In the genomic region with DNA sequence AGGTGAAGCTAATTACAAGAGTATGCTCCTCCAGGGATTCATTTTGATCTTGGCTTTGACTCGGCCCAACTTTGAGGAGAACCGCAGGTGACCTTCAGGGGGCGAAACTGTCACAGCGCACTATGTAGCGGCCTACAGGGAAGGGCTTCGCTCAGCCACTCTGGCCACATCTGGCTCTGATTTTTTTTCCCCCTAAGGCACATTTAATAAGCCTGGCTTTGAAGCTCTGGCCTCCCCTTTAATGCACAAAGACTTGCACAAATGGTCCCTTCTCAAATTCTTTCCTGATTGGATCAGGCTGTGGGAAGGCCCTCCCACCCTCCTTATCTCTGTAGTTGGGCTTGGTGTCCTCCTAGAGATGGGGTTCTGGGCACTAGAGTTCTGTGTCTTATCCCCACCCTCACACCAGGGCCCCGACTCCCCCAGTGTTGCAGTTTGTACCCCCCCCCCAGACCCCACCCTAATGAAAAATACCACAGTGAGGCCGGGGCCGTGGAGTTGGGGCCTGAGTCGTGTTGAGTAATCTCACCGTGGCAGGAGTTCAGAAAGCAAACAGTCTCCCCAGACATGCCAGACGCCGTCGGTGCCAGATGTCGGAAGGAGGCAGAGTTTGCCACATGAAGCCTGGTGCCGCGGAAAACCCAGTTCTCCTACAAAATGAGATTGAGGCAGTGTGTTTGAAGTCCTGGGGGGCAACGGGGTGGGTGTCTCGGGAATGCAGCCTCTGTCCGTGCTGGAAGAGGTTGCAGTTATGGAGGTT, we compare ENCODE assay signal across 10 mouse cellular contexts. TPM values are rescaled to one million over a fixed set of nuclear protein-coding genes. Genes with fewer than 3 reads are reported as not detected.
DNase-seq lines count a peak whose midpoint lies in the region; ATAC-seq lines count a peak whose summit lies in the region.
"Had no signal": no experiment of that assay in that cellular context is flagged by ENCODE, and none has a peak within 500 bp of the region (broad histone marks: within the 10 kb centered on the region; RNA-seq: fewer than 3 reads in every experiment).

No protein-coding gene starts in this region.

- H3K4me1 ChIP-seq in neural tube, embryonic 13.5 days (replicated peaks): peaks cover 25% of the 10 kb centered on the region; the same call in 1 of the 2 replicates
- 0 out of 2 replicates have a peak, but pooled peaks cover 8% of the 10 kb centered on the region for H3K4me1 ChIP-seq in neural tube, embryonic 15.5 days
- H3K4me1 ChIP-seq in limb, embryonic 10.5 days: peaks cover 43% of the 10 kb centered on the region
- H3K4me1 ChIP-seq in midbrain, embryonic 14.5 days (ENCODE audit: control insufficient read depth, insufficient read depth, low read length): no peaks in the 10 kb centered on the region
- H3K4me1 ChIP-seq in kidney, embryonic 14.5 days (ENCODE audit: control insufficient read depth, insufficient read depth, low read length): no peaks in the 10 kb centered on the region
- H3K4me1 ChIP-seq: intestine, embryonic 15.5 days; liver, embryonic 15.5 days had no signal

- H3K36me3 ChIP-seq in neural tube, embryonic 13.5 days: peaks cover 85% of the 10 kb centered on the region
- peaks cover 69% of the 10 kb centered on the region for H3K36me3 ChIP-seq in neural tube, embryonic 15.5 days
- H3K36me3 ChIP-seq in limb, embryonic 10.5 days: peaks cover 90% of the 10 kb centered on the region
- peaks cover 84% of the 10 kb centered on the region for H3K36me3 ChIP-seq in midbrain, embryonic 14.5 days (ENCODE audit: control insufficient read depth, insufficient read depth, low read length)
- H3K36me3 ChIP-seq in kidney, embryonic 14.5 days (ENCODE audit: control insufficient read depth, insufficient read depth, low read length): peaks cover 72% of the 10 kb centered on the region
- H3K36me3 ChIP-seq: liver, embryonic 15.5 days had no signal

- WGBS in neural tube, embryonic 13.5 days: 72% methylated on average over 20 of the region's 20 CpGs
- WGBS in neural tube, embryonic 15.5 days: 75% methylated on average over 20 of the region's 20 CpGs
- 35% methylated on average over 20 of the region's 20 CpGs for WGBS in limb, embryonic 10.5 days
- 72% methylated on average over 20 of the region's 20 CpGs for WGBS in midbrain, embryonic 14.5 days
- WGBS in kidney, embryonic 14.5 days: 79% methylated on average over 20 of the region's 20 CpGs

- ATAC-seq in cerebellum, adult (ENCODE audit: insufficient number of reproducible peaks, low FRiP score, low TSS enrichment): no peak
- ATAC-seq in neural tube, embryonic 13.5 days (ENCODE audit: low read depth): 0 out of 2 replicates have a peak, but pooled peaks have one; percentile 21
- no peak for ATAC-seq in neural tube, embryonic 15.5 days (ENCODE audit: low FRiP score)
- no peak for ATAC-seq in midbrain, embryonic 14.5 days (ENCODE audit: low FRiP score, low TSS enrichment)
- no peak for ATAC-seq in kidney, embryonic 14.5 days (ENCODE audit: low FRiP score, low TSS enrichment)
- ATAC-seq: intestine, embryonic 15.5 days had no signal

- H3K9ac ChIP-seq in neural tube, embryonic 13.5 days: no peak overlapping the region
- no peak overlapping the region for H3K9ac ChIP-seq in neural tube, embryonic 15.5 days (replicated peaks)
- no peak overlapping the region for H3K9ac ChIP-seq in midbrain, embryonic 14.5 days (replicated peaks; ENCODE audit: low read length)
- no peak overlapping the region for H3K9ac ChIP-seq in kidney, embryonic 14.5 days (ENCODE audit: low read depth, low read length)
- H3K9ac ChIP-seq: intestine, embryonic 15.5 days; liver, embryonic 15.5 days had no signal

- no peak overlapping the region for H3K4me3 ChIP-seq in neural tube, embryonic 13.5 days
- H3K4me3 ChIP-seq in neural tube, embryonic 15.5 days (replicated peaks): no peak overlapping the region
- H3K4me3 ChIP-seq in limb, embryonic 10.5 days: peak overlapping the region; percentile 34
- no peak overlapping the region for H3K4me3 ChIP-seq in midbrain, embryonic 14.5 days (replicated peaks; ENCODE audit: low read depth, low read length)
- H3K4me3 ChIP-seq in kidney, embryonic 14.5 days (ENCODE audit: low read length): no peak overlapping the region
- H3K4me3 ChIP-seq: intestine, embryonic 15.5 days; liver, embryonic 15.5 days had no signal

- no peaks in the 10 kb centered on the region for H3K9me3 ChIP-seq in neural tube, embryonic 13.5 days
- H3K9me3 ChIP-seq in neural tube, embryonic 15.5 days (replicated peaks): no peaks in the 10 kb centered on the region
- no peaks in the 10 kb centered on the region for H3K9me3 ChIP-seq in limb, embryonic 10.5 days (replicated peaks)
- no peaks in the 10 kb centered on the region for H3K9me3 ChIP-seq in midbrain, embryonic 14.5 days (ENCODE audit: control insufficient read depth, low read length)
- H3K9me3 ChIP-seq in kidney, embryonic 14.5 days (ENCODE audit: control insufficient read depth, low read length): no peaks in the 10 kb centered on the region
- H3K9me3 ChIP-seq: intestine, embryonic 15.5 days; liver, embryonic 15.5 days had no signal

- H3K27ac ChIP-seq in neural tube, embryonic 13.5 days (replicated peaks): peak overlapping the region; percentile 55; the same call in 1 of the 2 replicates
- no peak overlapping the region for H3K27ac ChIP-seq in neural tube, embryonic 15.5 days (replicated peaks)
- H3K27ac ChIP-seq in limb, embryonic 10.5 days: peak overlapping the region; percentile 87
- peak overlapping the region; percentile 41 for H3K27ac ChIP-seq in midbrain, embryonic 14.5 days (replicated peaks; ENCODE audit: low read depth, low read length)
- H3K27ac ChIP-seq in kidney, embryonic 14.5 days (ENCODE audit: low read depth, low read length): no peak overlapping the region
- H3K27ac ChIP-seq: intestine, embryonic 15.5 days; liver, embryonic 15.5 days had no signal

- peak; percentile 52 to 63 for DNase-seq in cerebellum, postnatal 10 days
- peak; percentile 83 for DNase-seq in limb, embryonic 10.5 days (ENCODE audit: low spot score)
- DNase-seq in midbrain, embryonic 14.5 days: no peak
- DNase-seq in layer of hippocampus, adult 9-11 months: no peak

- no peaks in the 10 kb centered on the region for H3K27me3 ChIP-seq in neural tube, embryonic 13.5 days
- no peaks in the 10 kb centered on the region for H3K27me3 ChIP-seq in neural tube, embryonic 15.5 days (replicated peaks)
- H3K27me3 ChIP-seq in limb, embryonic 10.5 days (ENCODE audit: low read depth, poor library complexity, severe bottlenecking): no peaks in the 10 kb centered on the region
- H3K27me3 ChIP-seq in midbrain, embryonic 14.5 days (ENCODE audit: control insufficient read depth, insufficient read depth, low read length): no peaks in the 10 kb centered on the region
- H3K27me3 ChIP-seq in kidney, embryonic 14.5 days (ENCODE audit: control insufficient read depth, insufficient read depth, low read length): no peaks in the 10 kb centered on the region
- H3K27me3 ChIP-seq: intestine, embryonic 15.5 days; liver, embryonic 15.5 days had no signal

- H3K4me2 ChIP-seq in neural tube, embryonic 13.5 days: no peak overlapping the region
- no peak overlapping the region for H3K4me2 ChIP-seq in neural tube, embryonic 15.5 days
- H3K4me2 ChIP-seq in midbrain, embryonic 14.5 days (ENCODE audit: low read length): no peak overlapping the region
- no peak overlapping the region for H3K4me2 ChIP-seq in kidney, embryonic 14.5 days (replicated peaks; ENCODE audit: low read depth, low read length)
- H3K4me2 ChIP-seq: intestine, embryonic 15.5 days; liver, embryonic 15.5 days had no signal

RNA-seq across cellular contexts. Expression of a gene that starts 27.5 kb away (rescaled TPM):
- polyA plus RNA-seq in neural tube, embryonic 13.5 days (2015; fragmentation: Nextera tagmentation; extraction: Ambion mirVana): 8.8 and 10.6 TPM in 2 replicates
- polyA plus RNA-seq in neural tube, embryonic 15.5 days (2015; fragmentation: Nextera tagmentation; extraction: Ambion mirVana): 6.1 and 6.3 TPM in 2 replicates
- 13.1 and 13.4 TPM in 2 replicates for polyA plus RNA-seq in limb, embryonic 10.5 days (2016; fragmentation: Nextera tagmentation; extraction: Ambion mirVana)
- 14.1 and 19.4 TPM in 2 replicates for polyA plus RNA-seq in midbrain, embryonic 14.5 days (2014; fragmentation: Nextera tagmentation; extraction: Ambion mirVana)
- polyA plus RNA-seq in kidney, embryonic 14.5 days (2014; fragmentation: Nextera tagmentation; extraction: Ambion mirVana): 8.0 and 11.5 TPM in 2 replicates

Comparison
In these comparisons a context has a peak if more than half of its experiments do, and no peak if none do; other contexts are left out.
1. H3K27ac ChIP-seq: peak in neural tube, embryonic 13.5 days (single experiment), limb, embryonic 10.5 days (single experiment) and midbrain, embryonic 14.5 days (single experiment); none in neural tube, embryonic 15.5 days (single experiment) and kidney, embryonic 14.5 days (single experiment).
2. DNase-seq: peak in cerebellum, postnatal 10 days (2 of 2) and limb, embryonic 10.5 days (single experiment); none in midbrain, embryonic 14.5 days (single experiment) and layer of hippocampus, adult 9-11 months (single experiment).